Mouse (Mus musculus) splenic B cell, adult 2 months (primary cell): ENCODE measurements around the gene Trim26.
"Not testable (repeated sequence)": the region's sequence is repeated elsewhere in the genome, so short reads cannot be mapped to it uniquely, and the experiment has no call there.

Source experiments
- DNase-seq: peaks from one replicate; pipeline ENCODE4 v3.0.0-alpha.2; 2011; ENCODE audit warnings: low read depth, low spot score
- H3K27me3 ChIP-seq: 2 replicates; pipeline ENCODE4 v1.6.1; 2012; ENCODE audit warnings: mild to moderate bottlenecking, low read length, moderate library complexity, mixed read lengths; ENCODE audit not compliant: control insufficient read depth, poor library complexity, insufficient read depth, severe bottlenecking
- H3K36me3 ChIP-seq: 2 replicates; pipeline ENCODE4 v1.6.1; 2012; ENCODE audit warnings: mild to moderate bottlenecking, low read length, moderate library complexity, mixed read lengths; ENCODE audit not compliant: control insufficient read depth, poor library complexity, insufficient read depth, severe bottlenecking

The Trim26 gene

DNA sequence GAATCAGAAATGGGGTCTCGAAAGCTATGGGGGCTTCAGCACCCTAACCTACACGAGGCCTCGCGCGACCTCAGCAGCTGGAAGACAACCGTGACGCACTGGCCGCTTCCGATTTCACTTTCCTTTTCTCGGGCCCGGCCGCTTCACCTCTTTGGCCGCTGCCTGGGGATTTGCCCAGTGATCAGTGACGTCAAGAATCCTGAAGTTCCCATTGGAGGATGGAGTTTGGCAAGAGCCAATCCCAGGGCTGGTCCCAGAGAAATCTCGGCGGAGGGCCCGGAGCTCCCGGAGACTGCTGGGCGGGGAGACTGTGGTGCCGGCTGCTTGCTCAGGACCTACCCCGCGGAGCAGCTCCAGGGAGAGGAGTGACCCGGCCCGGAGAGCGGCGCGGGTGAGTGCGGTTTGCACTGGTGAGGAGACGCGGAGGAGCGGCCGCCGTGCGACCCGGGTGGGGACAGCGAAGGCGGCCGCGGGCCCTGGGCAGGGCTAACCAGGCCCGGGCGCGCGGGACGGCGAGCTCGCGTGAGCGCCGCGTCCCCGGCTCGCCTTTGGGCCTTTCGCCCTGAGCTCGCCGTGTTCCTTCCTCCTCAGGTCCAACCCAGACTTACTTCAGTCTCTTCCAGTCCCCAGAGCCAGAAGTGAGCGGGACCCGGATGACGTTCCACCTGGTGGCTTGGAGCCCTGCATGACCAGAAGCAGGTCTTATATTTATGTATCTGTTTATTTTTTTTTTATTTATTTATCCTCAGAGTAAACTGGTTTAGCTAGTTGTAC lies at the start of gene Trim26:
Gene Trim26, plus strand, starts transcription at position 261 of the 774 bp plus-strand sequence.
- 0 out of 2 replicates have a peak, but pooled peaks cover 2% of the 10 kb centered on the region for H3K36me3 ChIP-seq
- peak; percentile 99 for DNase-seq
- no peaks in the 10 kb centered on the region for H3K27me3 ChIP-seq

GRCm38 (mm10) chr17:36788351-36788750 lies 48.6 kb upstream of the Trim26 start:
- Histone ChIP-seq H3K36me3 (no peaks in the 10 kb centered on the region), H3K27me3 (no peaks in the 10 kb centered on the region)
- no peak for DNase-seq

DNA sequence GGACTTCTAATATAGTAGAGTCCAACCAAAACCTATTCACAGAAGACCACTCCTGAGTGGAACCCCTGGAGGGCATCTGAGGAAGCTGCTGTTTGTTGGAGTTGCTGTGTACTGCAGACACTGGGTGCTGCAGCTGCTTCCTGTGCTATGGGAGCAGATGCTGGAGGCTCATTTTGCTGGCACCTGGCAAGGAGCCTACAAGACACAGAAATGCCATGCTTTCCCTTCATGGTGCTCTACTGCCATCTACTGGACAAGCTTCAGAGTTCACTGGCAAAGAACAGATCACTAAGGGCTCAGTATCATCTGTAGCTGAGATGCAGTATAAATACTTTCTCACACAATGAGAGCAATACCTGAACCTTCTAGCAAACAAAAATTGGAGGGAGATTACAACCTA lies 48.1 kb upstream of the Trim26 start:
- DNase-seq: peak; percentile 79
- H3K27me3 ChIP-seq, H3K36me3 ChIP-seq: not testable (repeated sequence)

GRCm38 (mm10) chr17:36799493-36799892 lies 37.4 kb upstream of the Trim26 start:
- DNase-seq: no peak
- Histone ChIP-seq H3K27me3 (no peaks in the 10 kb centered on the region), H3K36me3 (no peaks in the 10 kb centered on the region)

DNA sequence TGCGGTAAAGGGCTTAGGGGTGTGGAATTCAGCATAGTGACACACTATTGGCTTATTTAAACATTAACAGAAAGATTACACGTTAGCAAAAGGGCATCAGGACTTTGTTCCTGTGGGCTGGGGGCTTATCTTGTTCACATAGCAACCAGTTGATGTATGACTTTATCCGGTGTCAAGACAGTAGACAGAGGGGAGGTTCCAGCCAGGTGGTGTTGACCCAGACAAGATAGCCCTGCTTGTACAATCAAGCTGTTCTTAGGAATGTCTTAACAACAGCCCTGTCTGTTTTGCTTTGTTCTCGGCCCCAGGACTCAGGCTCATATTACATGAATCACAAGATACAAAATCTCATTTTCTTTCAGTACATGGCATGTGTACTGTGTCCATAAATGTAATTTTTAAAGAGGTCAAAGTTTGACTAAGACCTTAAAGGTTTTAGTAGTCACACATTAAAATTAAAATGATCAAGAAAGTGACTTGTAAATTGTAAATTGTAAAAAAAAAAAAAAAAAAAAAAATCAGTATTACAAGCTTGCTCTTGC lies 36.9 kb upstream of the Trim26 start:
- H3K36me3 ChIP-seq, DNase-seq, H3K27me3 ChIP-seq: not testable (repeated sequence)

GRCm38 (mm10) chr17:36811871-36812270 lies 25.1 kb upstream of the Trim26 start, which contains the start of gene H2-M10.6:
TSS of gene H2-M10.6 (plus strand) at chr17:36812171.
- DNase-seq: no peak
- Histone ChIP-seq H3K27me3 (no peaks in the 10 kb centered on the region), H3K36me3 (no peaks in the 10 kb centered on the region)

- H3K27me3 ChIP-seq: peaks cover 2% of the 10 kb centered on the region
- no peaks in the 10 kb centered on the region for H3K36me3 ChIP-seq
- DNase-seq: peak; percentile 71
Observed at GRCm38 (mm10) chr17:36824005-36824404, 12.9 kb upstream of the Trim26 start.

DNA sequence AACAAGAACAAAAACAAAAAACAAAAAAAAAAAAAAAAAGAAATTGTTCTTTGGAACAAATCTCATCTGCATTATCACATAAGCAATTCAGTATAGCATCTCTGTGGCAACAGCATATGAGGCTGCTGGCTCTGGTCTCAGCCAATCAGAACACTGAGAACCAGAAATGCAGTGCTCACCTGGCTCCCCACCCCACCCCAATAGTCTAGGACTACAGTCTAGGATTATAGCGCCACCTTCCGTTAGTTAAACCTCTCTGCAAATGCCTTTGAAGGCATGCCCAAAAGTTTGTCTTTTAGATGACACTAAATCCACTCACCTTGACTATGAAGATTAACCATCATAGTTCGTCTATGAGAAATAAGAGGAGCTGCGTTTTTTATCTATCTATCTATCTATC lies 11.4 kb upstream of the Trim26 start:
- H3K36me3 ChIP-seq: no peaks in the 10 kb centered on the region
- H3K27me3 ChIP-seq: peaks cover 2% of the 10 kb centered on the region; the same call in 1 of the 2 replicates
- peak; percentile 67 for DNase-seq

DNA sequence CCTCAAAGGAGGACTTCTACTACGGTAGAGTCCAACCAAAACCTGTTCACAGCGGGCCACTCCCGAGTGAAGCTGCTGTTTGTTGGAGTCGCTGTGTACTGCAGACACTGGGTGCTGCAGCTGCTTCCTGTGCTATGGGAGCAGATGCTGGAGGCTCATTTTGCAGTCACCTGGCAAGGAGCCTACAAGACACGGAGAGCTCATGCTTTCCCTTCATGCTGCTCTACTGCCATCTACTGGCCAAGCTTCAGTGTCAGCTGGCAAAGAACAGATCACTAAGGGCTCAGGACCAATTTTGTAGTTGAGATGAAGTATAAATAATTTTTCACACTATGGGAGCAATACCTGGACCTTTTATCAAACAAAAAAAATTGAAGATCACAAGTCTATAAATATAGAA lies 10.9 kb upstream of the Trim26 start:
- not testable (repeated sequence) for H3K27me3 ChIP-seq, H3K36me3 ChIP-seq
- DNase-seq: peak; percentile 82

DNA sequence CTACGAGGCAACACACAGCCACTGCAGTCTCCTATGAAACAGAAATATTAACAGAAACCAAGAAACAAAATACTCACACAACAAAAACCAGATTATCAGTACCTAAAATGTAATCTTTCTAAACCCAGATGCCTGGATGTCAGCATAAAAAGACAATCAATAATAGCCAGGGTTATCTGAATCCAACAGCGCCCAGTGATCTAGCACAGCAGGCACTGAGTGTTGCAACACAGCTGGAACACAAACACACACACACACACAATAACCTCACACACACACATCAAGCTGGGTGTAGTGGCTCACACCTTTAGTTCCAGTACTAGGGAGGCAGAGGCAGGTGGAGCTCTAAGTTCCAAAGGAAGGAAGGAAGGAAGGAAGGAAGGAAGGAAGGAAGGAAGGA lies 8.4 kb upstream of the Trim26 start:
- Histone ChIP-seq H3K27me3 (no peaks in the 10 kb centered on the region), H3K36me3 (no peaks in the 10 kb centered on the region)
- no peak for DNase-seq

- H3K27me3 ChIP-seq: no peaks in the 10 kb centered on the region
- no peaks in the 10 kb centered on the region for H3K36me3 ChIP-seq
- DNase-seq: no peak
Observed at GRCm38 (mm10) chr17:36830470-36830869, 6.5 kb upstream of the Trim26 start.

DNA sequence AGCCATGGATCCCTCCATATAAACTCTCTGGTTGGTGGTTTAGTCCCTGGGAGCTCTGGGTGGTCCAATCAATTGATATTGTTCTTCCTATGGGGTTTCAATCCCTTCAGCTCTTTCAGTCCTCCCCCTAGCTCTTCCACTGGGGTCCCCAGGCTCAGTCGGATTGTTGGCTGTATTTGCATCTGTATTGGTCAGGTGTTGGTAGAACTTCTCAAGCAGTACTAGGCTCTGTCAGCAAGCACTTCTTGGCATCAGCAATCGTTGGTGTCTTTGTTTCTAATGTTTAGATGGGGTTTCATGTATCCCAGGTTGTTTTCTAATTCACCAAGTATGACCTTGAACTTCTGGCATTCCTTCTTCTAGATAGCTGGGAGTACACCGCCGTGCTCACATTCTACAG lies 4.2 kb upstream of the Trim26 start:
- no peak for DNase-seq
- Histone ChIP-seq H3K36me3 (no peaks in the 10 kb centered on the region), H3K27me3 (no peaks in the 10 kb centered on the region)

DNA sequence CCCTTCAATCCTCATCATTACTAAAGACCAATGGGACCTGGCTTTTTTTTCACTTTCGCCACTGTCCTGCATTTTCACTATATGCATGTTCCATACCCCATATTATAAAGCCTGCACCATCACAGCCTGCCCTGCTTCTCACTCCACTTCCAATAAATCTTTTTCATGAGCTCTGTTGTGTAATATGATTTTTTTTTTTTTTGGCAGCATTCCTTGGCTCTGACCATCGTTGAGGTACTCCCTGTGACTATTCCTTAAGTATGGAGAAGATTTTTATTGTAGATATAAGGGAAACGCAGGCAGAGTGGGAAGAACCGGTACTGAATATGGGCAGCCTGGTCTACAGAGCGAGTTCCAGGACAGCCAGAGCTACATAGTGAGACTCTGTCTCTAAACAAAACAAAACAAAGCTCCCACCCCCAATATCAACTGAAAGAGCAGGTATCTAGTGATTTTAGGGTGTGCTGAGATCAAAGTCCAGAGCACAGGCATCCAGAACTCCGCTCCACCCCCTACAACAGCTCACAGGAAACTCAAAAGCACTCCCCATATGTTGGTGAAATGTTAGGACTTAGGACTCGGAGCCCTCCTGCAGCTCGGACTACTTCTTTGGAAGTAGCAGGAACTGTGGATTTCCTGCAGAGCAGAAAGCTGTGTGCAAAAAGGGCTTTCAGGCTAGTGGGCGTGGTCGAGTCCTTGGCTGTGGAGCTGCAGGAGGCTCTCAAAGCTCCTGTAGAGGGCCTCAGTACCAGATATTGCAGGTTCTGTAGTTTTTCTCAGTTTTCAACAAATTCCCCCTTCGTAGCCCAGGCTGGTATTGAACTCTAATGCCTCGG lies 1.1 kb upstream of the Trim26 start:
- DNase-seq: peak; percentile 69
- H3K36me3 ChIP-seq: 0 out of 2 replicates have a peak, but pooled peaks cover 2% of the 10 kb centered on the region
- H3K27me3 ChIP-seq: no peaks in the 10 kb centered on the region

- DNase-seq: no peak
- no peaks in the 10 kb centered on the region for H3K27me3 ChIP-seq
- H3K36me3 ChIP-seq: 0 out of 2 replicates have a peak, but pooled peaks cover 2% of the 10 kb centered on the region
Observed at GRCm38 (mm10) chr17:36836427-36836812, 514 bp upstream of the Trim26 start.

- Histone ChIP-seq H3K27me3 (no peaks in the 10 kb centered on the region), H3K36me3 (0 out of 2 replicates have a peak, but pooled peaks cover 3% of the 10 kb centered on the region)
- DNase-seq: no peak
Observed at GRCm38 (mm10) chr17:36839001-36839400, 2.1 kb downstream of the Trim26 start.
